Mouse (Mus musculus): ENCODE results near the gene St3gal5. TPM values are rescaled to one million over a fixed set of nuclear protein-coding genes. Genes with fewer than 3 reads are reported as not detected.
A peak's percentile ranks its signal among the peaks of the same experiment; 100 is the strongest.

The St3gal5 gene
- polyA plus RNA-seq, 1 experiment from 2014 or later, result 62.1 TPM

DNA sequence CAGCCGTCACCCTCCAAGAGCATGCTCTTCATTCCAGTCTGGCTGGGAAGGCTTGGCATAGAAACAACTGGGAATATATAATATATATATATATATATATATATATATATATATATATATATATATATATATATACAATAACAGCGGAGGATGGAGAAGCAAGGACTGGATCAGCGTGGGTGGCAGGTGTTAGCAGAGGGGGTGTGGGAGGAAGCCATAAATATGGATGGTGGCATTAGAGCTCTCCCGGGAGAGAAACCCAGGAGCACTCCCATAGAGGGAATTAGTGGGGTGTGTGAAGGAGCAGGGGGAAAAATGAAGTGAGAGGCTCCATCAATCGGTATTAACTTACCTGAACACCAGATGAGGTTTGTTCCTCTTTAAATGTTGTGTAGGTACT lies 2.8 kb downstream of the St3gal5 start:
- H3K36me3 ChIP-seq (replicated peaks), result no peaks in the 10 kb centered on the region
- H3K4me1 ChIP-seq, result peaks cover 26% of the 10 kb centered on the region
- ATAC-seq (replicated peaks), result no peak
- 58% methylated on average over 5 of the region's 5 CpGs for WGBS
- H3K9me3 ChIP-seq, result no peaks in the 10 kb centered on the region
- no peak overlapping the region for H3K27ac ChIP-seq
- H3K4me2 ChIP-seq, result no peak overlapping the region
- no peak overlapping the region for H3K9ac ChIP-seq
- no peaks in the 10 kb centered on the region for H3K27me3 ChIP-seq (replicated peaks)
- H3K4me3 ChIP-seq, result no peak overlapping the region

DNA sequence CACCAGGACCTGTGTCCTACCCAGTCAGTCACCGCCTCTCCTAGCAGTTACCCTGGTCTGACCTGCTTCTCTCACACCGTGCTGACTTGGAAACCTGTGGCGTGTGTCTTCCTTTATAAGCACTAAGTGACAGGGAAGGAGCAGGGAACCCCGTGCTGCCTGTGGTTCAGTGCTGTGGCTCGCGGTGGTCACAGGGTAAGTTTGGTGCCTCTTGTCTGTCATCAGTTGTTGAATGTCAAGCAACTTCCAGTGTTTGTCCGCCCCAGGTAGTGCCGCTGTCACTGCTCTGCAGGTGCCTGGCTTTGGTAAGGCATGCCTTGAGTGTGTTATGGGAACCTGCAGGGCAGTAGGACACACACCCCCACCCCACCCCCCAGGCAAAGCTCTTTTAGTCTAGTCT lies 3.5 kb downstream of the St3gal5 start:
- Histone ChIP-seq H3K4me3 (no peak overlapping the region), H3K4me2 (no peak overlapping the region), H3K27me3 (replicated peaks) (no peaks in the 10 kb centered on the region), H3K36me3 (replicated peaks) (no peaks in the 10 kb centered on the region), H3K9ac (no peak overlapping the region), H3K27ac (no peak overlapping the region), H3K4me1 (peaks cover 26% of the 10 kb centered on the region), H3K9me3 (no peaks in the 10 kb centered on the region)
- 84% methylated on average over 8 of the region's 8 CpGs for WGBS
- ATAC-seq (replicated peaks), result no peak

DNA sequence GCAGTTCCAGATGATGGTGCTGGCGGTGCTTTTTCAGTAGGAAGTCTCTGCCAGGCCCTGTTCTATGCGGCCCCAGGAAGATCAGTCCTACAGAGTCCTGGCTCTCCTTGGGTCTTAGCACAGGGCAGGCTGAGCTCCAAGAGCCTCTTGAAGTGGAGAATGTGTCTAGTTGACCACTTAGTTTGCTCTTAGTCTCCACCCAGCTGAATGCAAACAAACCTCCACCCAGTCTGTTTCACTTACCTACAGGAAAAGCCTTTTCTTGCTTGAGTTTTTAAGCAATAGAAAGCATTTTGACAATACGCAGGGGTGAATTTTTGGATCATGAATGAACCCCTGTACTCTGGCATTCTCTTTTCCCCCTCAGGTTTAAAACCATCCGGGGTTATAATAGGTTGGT lies 4.0 kb downstream of the St3gal5 start:
- Histone ChIP-seq H3K36me3 (replicated peaks) (no peaks in the 10 kb centered on the region), H3K9me3 (no peaks in the 10 kb centered on the region), H3K4me1 (peaks cover 26% of the 10 kb centered on the region), H3K4me2 (no peak overlapping the region), H3K27me3 (replicated peaks) (no peaks in the 10 kb centered on the region), H3K9ac (no peak overlapping the region), H3K27ac (no peak overlapping the region), H3K4me3 (no peak overlapping the region)
- no peak for ATAC-seq (replicated peaks)
- WGBS, result 75% methylated on average over 4 of the region's 4 CpGs

DNA sequence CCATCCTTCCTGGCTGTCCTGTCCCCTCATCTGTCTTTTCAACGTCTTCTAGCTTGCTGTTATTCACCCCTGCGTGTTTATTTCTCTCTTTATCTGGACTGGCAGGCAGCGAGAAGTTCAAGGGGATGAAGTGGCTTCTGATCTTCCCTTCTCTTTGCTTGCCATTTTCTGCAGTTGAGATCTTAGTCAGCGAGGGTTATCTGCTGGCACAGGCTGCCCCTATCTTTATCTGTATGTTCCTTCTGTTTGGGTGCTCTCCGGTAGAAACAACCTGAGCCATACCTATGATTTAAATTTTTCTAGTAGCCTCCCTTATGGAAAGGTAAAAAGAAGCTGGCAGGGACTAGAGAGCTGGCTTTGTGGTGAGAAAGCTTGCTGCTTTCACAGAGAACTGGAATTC lies 4.7 kb downstream of the St3gal5 start:
- H3K36me3 ChIP-seq (replicated peaks), result no peaks in the 10 kb centered on the region
- no peak for ATAC-seq (replicated peaks)
- no peak overlapping the region for H3K27ac ChIP-seq
- 67% methylated on average over 5 of the region's 5 CpGs for WGBS
- H3K4me1 ChIP-seq, result peaks cover 26% of the 10 kb centered on the region
- H3K4me2 ChIP-seq, result no peak overlapping the region
- H3K9ac ChIP-seq, result no peak overlapping the region
- H3K27me3 ChIP-seq (replicated peaks), result no peaks in the 10 kb centered on the region
- H3K9me3 ChIP-seq, result no peaks in the 10 kb centered on the region
- H3K4me3 ChIP-seq, result no peak overlapping the region

DNA sequence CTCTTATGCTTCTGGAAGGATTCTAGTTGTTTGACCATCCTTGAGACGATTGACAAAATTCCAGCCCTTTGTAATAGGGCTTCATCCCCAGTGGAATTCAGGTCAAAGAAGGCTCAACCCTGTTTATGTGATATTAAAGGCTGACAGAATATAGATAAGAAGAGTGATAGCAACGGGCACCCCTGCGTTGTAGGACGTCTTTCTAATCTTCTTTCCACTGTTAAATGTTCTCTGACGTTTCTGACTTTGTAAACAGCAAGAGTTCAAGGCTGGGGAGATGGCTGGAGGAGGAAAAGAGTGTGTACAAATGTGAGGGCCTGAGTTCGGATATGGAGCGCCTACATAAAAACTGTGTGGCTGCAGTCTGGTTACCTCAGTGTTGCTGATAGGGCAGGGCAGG lies 7.1 kb downstream of the St3gal5 start:
- no peak for ATAC-seq (replicated peaks)
- Histone ChIP-seq H3K36me3 (replicated peaks) (no peaks in the 10 kb centered on the region), H3K27me3 (replicated peaks) (no peaks in the 10 kb centered on the region), H3K4me3 (no peak overlapping the region), H3K4me1 (peaks cover 21% of the 10 kb centered on the region), H3K27ac (no peak overlapping the region), H3K4me2 (no peak overlapping the region), H3K9ac (no peak overlapping the region), H3K9me3 (no peaks in the 10 kb centered on the region)
- WGBS, result 80% methylated on average over 7 of the region's 7 CpGs

DNA sequence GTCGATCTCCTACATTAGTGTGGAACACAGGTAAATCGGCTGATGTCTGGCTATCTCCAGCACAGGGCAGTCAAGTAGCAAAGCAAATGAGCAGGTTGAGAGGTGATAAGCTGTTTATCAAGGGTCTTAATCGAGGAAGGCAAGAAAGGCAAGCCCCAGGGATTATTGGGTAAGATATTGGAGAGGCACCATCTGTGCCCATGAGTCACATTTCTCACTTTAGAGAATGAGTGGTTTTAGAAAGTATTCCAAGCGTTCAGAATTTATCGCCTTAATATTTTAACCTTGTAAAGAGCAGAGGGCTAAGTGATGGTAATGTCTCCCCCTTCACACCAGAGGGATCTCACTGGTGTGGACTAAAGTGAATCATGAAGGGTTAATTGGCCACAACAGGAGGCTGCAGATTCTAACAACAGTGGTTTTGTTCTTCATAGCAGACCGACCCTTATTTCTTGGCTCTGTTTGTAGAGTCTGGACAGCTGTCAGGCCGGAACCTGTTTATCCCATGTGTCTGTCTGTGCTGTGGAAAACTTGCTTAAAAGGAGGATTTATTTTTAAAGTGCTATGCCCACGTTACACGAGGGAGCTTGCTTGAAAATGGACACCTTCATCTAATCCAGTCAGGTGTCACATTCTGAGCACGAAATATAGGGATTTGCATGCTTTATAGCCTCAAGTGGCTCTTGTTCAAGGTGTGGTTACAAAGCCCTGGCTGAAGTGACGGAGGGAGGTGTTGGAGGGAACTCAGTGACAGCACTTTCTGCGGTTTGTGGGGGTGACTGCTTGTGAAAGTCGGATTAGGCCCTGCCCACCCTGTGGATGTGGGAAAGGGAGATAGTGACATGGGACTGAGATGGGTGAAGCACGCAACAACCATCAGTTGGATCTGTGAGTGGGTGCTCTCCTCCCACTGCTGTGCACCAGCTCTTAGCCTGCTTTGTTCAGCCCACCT lies 11.8 kb downstream of the St3gal5 start:
- Histone ChIP-seq H3K9me3 (no peaks in the 10 kb centered on the region), H3K27me3 (replicated peaks) (no peaks in the 10 kb centered on the region), H3K27ac (no peak overlapping the region), H3K4me1 (peaks cover 11% of the 10 kb centered on the region), H3K4me2 (no peak overlapping the region), H3K36me3 (replicated peaks) (no peaks in the 10 kb centered on the region), H3K4me3 (no peak overlapping the region), H3K9ac (no peak overlapping the region)
- WGBS, result 63% methylated on average over 14 of the region's 14 CpGs
- ATAC-seq (replicated peaks), result 0 out of 2 replicates have a peak, but pooled peaks have one; percentile 11

DNA sequence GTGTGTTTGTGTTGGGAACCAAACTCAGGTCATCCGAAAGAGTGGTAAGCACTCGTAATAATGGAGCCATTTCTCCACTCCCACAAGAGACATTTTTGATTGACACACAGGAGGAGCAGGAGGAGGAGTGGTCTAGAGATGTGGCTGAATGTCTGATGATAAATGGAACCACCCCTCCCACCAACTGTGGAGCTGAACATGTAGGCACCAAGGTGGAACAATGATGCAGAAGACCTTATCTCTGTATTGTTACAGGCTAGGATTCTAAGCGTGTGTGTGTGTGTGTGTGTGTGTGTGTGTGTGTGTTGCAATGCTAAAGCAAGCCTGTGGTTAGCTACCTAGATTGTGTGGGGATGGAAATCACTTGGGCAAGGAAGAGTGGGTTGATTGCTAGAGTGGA lies 13.2 kb downstream of the St3gal5 start:
- Histone ChIP-seq H3K27ac (no peak overlapping the region), H3K9me3 (no peaks in the 10 kb centered on the region), H3K9ac (no peak overlapping the region), H3K4me2 (no peak overlapping the region), H3K36me3 (replicated peaks) (no peaks in the 10 kb centered on the region), H3K4me1 (peaks cover 11% of the 10 kb centered on the region), H3K4me3 (no peak overlapping the region), H3K27me3 (replicated peaks) (no peaks in the 10 kb centered on the region)
- 86% methylated on average over 3 of the region's 3 CpGs for WGBS
- ATAC-seq (replicated peaks), result no peak

DNA sequence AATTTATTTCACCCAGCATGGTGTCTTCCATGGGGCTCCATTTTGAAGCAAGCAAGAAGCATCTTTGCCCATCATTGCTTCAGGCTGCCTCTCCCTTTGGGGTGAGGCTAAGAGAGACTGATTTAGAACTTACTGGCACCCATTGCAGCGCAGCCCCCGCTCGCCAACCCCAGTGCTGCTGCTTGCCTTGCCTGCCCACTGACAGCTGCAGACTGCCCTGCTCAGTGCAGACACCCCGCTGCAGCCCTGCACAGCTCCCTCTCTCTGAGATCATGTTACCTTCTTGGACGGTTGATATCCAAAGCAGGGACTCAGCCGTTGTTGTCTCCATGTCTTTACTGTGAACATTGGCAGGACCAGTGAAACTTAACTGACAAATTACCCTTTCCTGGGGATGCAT lies 15.2 kb downstream of the St3gal5 start:
- 53% methylated on average over 6 of the region's 6 CpGs for WGBS
- Histone ChIP-seq H3K36me3 (replicated peaks) (no peaks in the 10 kb centered on the region), H3K27ac (no peak overlapping the region), H3K4me2 (no peak overlapping the region), H3K9ac (no peak overlapping the region), H3K9me3 (no peaks in the 10 kb centered on the region), H3K4me3 (no peak overlapping the region), H3K27me3 (replicated peaks) (no peaks in the 10 kb centered on the region), H3K4me1 (peaks cover 11% of the 10 kb centered on the region)
- no peak for ATAC-seq (replicated peaks)

DNA sequence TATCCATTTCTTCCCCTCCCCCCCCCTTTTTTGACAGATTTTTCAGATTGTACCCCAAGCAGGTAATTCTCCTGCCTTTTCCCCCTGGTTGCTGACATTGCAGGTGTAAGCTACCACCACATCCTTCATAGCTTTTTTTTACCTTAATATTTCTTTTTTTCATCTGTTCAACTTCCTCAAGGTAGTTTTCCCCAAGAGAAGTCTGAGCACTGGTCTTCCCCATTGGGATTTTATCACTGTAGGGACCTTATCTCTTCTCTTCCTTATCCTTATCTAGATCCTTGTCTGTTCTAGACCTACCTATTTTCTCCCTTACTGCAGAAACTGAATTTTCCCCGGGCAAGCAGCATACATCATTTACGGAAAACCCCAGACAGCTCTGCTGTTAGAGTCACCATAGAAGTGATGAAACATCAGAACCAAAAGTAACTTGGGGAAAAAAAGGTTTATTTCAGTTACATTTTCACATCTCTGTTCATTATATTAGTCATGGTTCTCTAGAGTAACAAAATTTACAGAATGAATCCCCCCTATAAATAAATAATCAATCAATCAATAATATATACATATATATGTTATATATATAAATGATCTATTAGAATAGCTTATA lies 15.8 kb downstream of the St3gal5 start:
- 93% methylated on average over 2 of the region's 2 CpGs for WGBS
- no peak overlapping the region for H3K27ac ChIP-seq
- peaks cover 11% of the 10 kb centered on the region for H3K4me1 ChIP-seq
- H3K9ac ChIP-seq, result no peak overlapping the region
- H3K4me3 ChIP-seq, result no peak overlapping the region
- H3K27me3 ChIP-seq (replicated peaks), result no peaks in the 10 kb centered on the region
- no peaks in the 10 kb centered on the region for H3K36me3 ChIP-seq (replicated peaks)
- H3K4me2 ChIP-seq, result no peak overlapping the region
- no peak for ATAC-seq (replicated peaks)
- H3K9me3 ChIP-seq, result no peaks in the 10 kb centered on the region

DNA sequence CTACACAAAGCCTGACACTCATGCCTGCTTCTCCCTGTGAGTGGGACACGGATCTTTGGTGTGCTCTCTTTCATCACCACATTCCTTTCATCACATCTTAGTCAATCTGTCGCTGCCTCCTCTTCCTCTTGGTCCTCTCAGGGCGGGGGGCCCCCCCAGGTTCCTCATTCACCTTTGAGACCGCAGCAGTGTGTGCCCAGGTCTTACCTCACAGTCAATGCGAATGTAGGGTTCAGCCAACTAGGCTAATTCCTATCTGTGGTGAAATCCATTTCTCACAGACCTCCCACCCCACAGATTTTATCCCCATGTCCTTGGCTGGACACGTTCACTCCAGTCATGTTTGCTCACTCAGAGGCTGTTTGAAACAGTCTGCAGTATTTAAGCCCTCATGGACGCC lies 17.5 kb downstream of the St3gal5 start:
- Histone ChIP-seq H3K9ac (no peak overlapping the region), H3K27ac (no peak overlapping the region), H3K4me2 (no peak overlapping the region), H3K9me3 (no peaks in the 10 kb centered on the region), H3K4me3 (no peak overlapping the region), H3K36me3 (replicated peaks) (no peaks in the 10 kb centered on the region), H3K4me1 (no peaks in the 10 kb centered on the region), H3K27me3 (replicated peaks) (no peaks in the 10 kb centered on the region)
- WGBS, result 86% methylated on average over 7 of the region's 7 CpGs
- no peak for ATAC-seq (replicated peaks)

DNA sequence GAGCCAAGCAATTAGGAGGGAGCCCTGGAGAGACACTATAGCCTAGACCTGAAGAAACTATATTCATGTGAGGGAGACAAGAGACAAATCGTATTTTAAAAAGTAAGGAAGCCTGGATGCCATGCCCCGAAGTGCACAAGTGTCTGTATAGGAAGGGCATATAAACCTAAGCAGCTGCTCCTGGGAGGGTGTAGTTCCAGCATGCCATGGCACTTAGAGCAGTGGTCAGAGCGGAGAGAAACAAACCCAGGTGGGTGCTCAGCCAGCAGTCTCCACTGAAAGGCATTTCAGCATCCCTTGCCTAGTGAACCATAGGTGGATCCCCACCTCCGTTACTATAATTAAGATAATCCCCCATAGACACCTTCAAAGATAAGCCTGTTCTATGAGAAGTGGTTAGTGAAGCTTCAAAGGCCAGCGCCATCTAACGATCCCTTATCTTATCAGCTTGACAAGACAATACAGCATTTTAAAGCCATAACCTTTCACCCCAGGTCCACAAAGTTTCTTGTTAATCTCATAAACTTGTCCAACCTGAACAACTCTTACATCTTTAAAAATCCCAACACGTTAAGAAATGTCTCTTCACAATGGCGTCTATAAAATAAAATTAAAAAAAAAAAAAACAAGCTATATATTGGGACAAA lies 20.1 kb downstream of the St3gal5 start:
- H3K4me3 ChIP-seq, result no peak overlapping the region
- no peak overlapping the region for H3K4me2 ChIP-seq
- no peaks in the 10 kb centered on the region for H3K27me3 ChIP-seq (replicated peaks)
- no peaks in the 10 kb centered on the region for H3K9me3 ChIP-seq
- no peak for ATAC-seq (replicated peaks)
- H3K9ac ChIP-seq, result no peak overlapping the region
- 64% methylated on average over 8 of the region's 8 CpGs for WGBS
- no peaks in the 10 kb centered on the region for H3K36me3 ChIP-seq (replicated peaks)
- H3K4me1 ChIP-seq, result no peaks in the 10 kb centered on the region
- H3K27ac ChIP-seq, result no peak overlapping the region

DNA sequence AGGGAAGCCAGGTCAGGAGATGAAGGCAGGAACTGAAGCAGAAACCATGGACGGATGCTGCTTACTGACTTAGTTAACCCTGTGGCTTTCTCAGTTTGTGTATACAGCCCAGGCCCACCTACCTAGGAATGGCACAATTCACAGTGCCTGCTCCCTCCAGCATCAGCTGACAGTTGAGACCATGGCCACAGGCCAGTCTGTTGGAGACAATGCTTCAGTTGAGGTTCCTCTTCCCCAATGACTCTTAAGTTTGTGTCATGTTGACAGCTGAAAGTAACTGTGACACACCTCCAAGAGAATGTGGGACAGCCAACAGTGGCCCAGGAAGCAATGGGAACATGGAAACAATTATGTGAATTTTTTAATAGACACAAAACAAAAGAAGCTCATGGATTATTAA lies 22.5 kb downstream of the St3gal5 start:
- Histone ChIP-seq H3K4me3 (no peak overlapping the region), H3K36me3 (replicated peaks) (no peaks in the 10 kb centered on the region), H3K9me3 (no peaks in the 10 kb centered on the region), H3K4me2 (no peak overlapping the region), H3K9ac (no peak overlapping the region), H3K4me1 (no peaks in the 10 kb centered on the region), H3K27me3 (replicated peaks) (no peaks in the 10 kb centered on the region), H3K27ac (no peak overlapping the region)
- WGBS, result 95% methylated on average over 1 of the region's 1 CpGs
- no peak for ATAC-seq (replicated peaks)

Measured in midbrain, embryonic 15.5 days (tissue).